Mouse (Mus musculus): ENCODE measurements at regions not wholly inside any gene's neighbourhood (a gene's known extent, or its start where the extent isn't known, plus 50 kb on each side); places are given as distances from the start of the nearest gene placed in this dataset.

DNA sequence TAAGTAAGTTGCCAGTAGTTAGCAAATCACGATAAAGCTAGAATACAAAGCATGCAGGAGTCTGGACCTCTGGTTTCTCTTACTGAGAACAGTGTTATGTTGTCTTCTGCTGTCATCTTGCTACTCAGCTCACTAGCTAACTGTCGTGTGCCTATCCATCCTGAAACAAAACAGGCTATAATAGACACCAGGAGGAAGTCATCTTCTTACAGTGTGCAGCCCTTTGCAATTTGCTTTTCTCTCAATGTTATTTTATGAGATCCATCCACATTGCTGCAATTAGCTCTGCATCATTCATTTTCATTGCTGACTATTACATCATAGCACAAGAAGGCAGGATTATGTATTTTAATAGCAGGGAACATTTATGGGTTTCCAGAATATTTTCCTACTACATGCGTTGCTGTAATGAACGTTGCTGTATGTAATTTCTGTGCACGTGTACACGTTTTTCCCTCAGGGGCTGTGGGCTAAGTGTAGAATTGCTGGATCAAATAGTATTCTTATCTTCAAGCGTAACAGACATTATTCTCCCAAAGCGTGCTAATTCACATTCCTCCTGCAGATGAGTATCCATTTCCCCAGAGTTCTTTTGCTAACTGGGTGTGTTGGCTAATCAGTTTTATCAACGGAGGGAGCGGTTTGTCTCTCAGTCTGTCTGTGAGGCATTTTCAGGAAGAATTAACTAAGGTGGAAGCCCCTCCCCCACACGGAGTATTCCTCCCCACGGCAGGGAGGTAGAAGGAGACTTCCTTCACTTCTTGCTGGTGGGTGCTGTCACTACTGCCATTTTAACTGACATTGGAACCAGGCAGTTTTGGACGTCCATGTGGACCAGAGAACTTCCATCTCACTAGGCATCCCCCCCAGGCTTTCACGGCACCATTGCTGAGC, 139.1 kb upstream of the Tyw5 start:
- Histone ChIP-seq H3K36me3 (ENCODE audit: control insufficient read depth, insufficient read depth, low read length) (no peaks in the 10 kb centered on the region), H3K4me2 (ENCODE audit: low read depth, low read length) (no peak overlapping the region), H3K27ac (ENCODE audit: low read depth, low read length) (no peak overlapping the region), H3K4me1 (ENCODE audit: control insufficient read depth, insufficient read depth, low read length) (no peaks in the 10 kb centered on the region), H3K4me3 (ENCODE audit: low read depth, low read length) (no peak overlapping the region), H3K9me3 (ENCODE audit: control insufficient read depth, low read length) (no peaks in the 10 kb centered on the region), H3K27me3 (ENCODE audit: control insufficient read depth, insufficient read depth, low read length) (no peaks in the 10 kb centered on the region), H3K9ac (replicated peaks; ENCODE audit: low read depth, low read length) (no peak overlapping the region)
- WGBS, result 50% methylated on average over 14 of the region's 14 CpGs
- ATAC-seq (ENCODE audit: low read depth), result peak; percentile 85

DNA sequence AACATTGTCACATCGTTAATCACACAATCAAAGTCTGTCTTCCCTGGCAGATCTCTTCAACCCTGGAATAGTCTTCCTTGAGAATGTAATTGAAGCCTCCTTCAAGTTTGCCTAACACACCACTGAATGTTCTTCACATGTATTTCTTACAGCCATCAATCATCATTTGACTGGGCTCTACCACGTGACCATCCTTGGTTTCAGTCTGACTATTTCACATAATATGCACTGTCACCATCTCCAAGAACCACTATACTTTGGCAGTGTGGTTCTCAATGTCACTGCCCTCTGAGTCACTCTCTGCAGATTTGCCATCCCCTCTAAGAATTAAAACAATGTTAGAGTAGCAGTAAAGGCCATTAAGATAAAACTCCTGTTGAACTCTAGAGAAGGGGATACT, 154.6 kb upstream of the Tyw5 start:
- WGBS, result 82% methylated on average over 2 of the region's 2 CpGs

GRCm38 (mm10) chr1:57564676-57565075, 157.8 kb upstream of the Tyw5 start:
- no peak overlapping the region for H3K4me3 ChIP-seq (ENCODE audit: low read depth, low read length)
- no peaks in the 10 kb centered on the region for H3K36me3 ChIP-seq (ENCODE audit: control insufficient read depth, insufficient read depth, low read length)
- H3K4me2 ChIP-seq (ENCODE audit: low read depth, low read length), result no peak overlapping the region
- H3K9ac ChIP-seq (replicated peaks; ENCODE audit: low read depth, low read length), result no peak overlapping the region
- ATAC-seq (ENCODE audit: low read depth), result no peak
- no peaks in the 10 kb centered on the region for H3K4me1 ChIP-seq (ENCODE audit: control insufficient read depth, insufficient read depth, low read length)
- H3K27ac ChIP-seq (ENCODE audit: low read depth, low read length), result no peak overlapping the region
- H3K27me3 ChIP-seq (ENCODE audit: control insufficient read depth, insufficient read depth, low read length), result no peaks in the 10 kb centered on the region
- no peaks in the 10 kb centered on the region; the same call in 1 of the 2 replicates for H3K9me3 ChIP-seq (ENCODE audit: control insufficient read depth, low read length)
- 61% methylated on average over 5 of the region's 5 CpGs for WGBS

More for the DNA sequence above, 154.6 kb upstream of the Tyw5 start:
- Histone ChIP-seq H3K4me2 (ENCODE audit: low read depth, low read length) (no peak overlapping the region), H3K27ac (ENCODE audit: low read depth, low read length) (no peak overlapping the region), H3K4me3 (ENCODE audit: low read depth, low read length) (no peak overlapping the region), H3K9me3 (ENCODE audit: control insufficient read depth, low read length) (no peaks in the 10 kb centered on the region), H3K9ac (replicated peaks; ENCODE audit: low read depth, low read length) (no peak overlapping the region), H3K27me3 (ENCODE audit: control insufficient read depth, insufficient read depth, low read length) (no peaks in the 10 kb centered on the region), H3K36me3 (ENCODE audit: control insufficient read depth, insufficient read depth, low read length) (no peaks in the 10 kb centered on the region), H3K4me1 (ENCODE audit: control insufficient read depth, insufficient read depth, low read length) (no peaks in the 10 kb centered on the region)
- ATAC-seq (ENCODE audit: low read depth), result no peak

- WGBS, result 80% methylated on average over 5 of the region's 5 CpGs
- ATAC-seq (ENCODE audit: low read depth), result no peak
- Histone ChIP-seq H3K27me3 (ENCODE audit: control insufficient read depth, insufficient read depth, low read length) (no peaks in the 10 kb centered on the region), H3K4me1 (ENCODE audit: control insufficient read depth, insufficient read depth, low read length) (no peaks in the 10 kb centered on the region), H3K9me3 (ENCODE audit: control insufficient read depth, low read length) (no peaks in the 10 kb centered on the region; the same call in 1 of the 2 replicates), H3K9ac (replicated peaks; ENCODE audit: low read depth, low read length) (no peak overlapping the region), H3K4me3 (ENCODE audit: low read depth, low read length) (no peak overlapping the region), H3K4me2 (ENCODE audit: low read depth, low read length) (no peak overlapping the region), H3K36me3 (ENCODE audit: control insufficient read depth, insufficient read depth, low read length) (no peaks in the 10 kb centered on the region), H3K27ac (ENCODE audit: low read depth, low read length) (no peak overlapping the region)
These were observed 165.2 kb upstream of the Tyw5 start for GRCm38 (mm10) chr1:57572097-57572496.

DNA sequence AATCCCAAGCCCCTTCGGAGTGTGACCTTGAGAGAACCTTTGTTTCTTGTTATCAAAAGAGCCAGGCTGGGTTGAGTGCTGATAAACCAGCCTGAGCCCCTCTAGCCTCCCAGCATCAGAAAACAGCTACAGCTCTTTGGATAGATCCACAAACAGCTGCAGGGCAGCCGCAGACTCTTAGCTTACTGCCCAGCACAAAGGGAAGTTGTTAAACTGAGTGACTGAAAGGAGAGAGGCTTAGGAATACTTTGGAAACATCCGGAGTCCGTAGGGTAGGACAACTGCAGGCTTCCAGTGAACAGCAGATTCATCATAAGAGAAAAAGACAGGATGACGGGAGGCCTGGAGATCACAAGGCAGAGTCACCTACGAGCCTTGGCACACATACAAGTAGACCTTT, 166.9 kb upstream of the Tyw5 start:
- no peaks in the 10 kb centered on the region for H3K4me1 ChIP-seq (ENCODE audit: control insufficient read depth, insufficient read depth, low read length)
- no peak for ATAC-seq (ENCODE audit: low read depth)
- no peak overlapping the region for H3K4me2 ChIP-seq (ENCODE audit: low read depth, low read length)
- no peaks in the 10 kb centered on the region for H3K27me3 ChIP-seq (ENCODE audit: control insufficient read depth, insufficient read depth, low read length)
- no peak overlapping the region for H3K9ac ChIP-seq (replicated peaks; ENCODE audit: low read depth, low read length)
- H3K4me3 ChIP-seq (ENCODE audit: low read depth, low read length), result no peak overlapping the region
- no peaks in the 10 kb centered on the region; the same call in 1 of the 2 replicates for H3K9me3 ChIP-seq (ENCODE audit: control insufficient read depth, low read length)
- H3K27ac ChIP-seq (ENCODE audit: low read depth, low read length), result no peak overlapping the region
- H3K36me3 ChIP-seq (ENCODE audit: control insufficient read depth, insufficient read depth, low read length), result no peaks in the 10 kb centered on the region
- 81% methylated on average over 6 of the region's 6 CpGs for whole genome bisulfite sequencing

DNA sequence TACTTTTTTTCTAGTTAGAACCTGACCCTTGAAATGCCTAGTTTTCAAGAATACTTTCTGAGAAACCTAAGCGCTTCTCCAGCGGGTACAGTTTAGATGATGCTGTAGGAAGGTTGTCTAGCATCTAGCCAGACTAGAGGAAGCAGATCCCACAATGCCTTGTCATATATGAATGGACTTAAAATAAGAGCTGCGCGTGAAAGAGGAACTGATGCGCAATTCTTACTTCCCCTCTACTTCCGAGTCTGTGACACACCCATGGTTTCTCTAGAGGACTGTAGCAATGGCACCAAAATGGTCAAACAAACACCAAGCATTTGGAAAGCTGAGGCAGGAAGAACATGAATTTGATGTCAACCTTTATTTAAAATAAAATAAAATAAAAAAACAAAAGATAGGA, 167.6 kb upstream of the Tyw5 start:
- WGBS, result 95% methylated on average over 6 of the region's 6 CpGs
- H3K36me3 ChIP-seq (ENCODE audit: control insufficient read depth, insufficient read depth, low read length), result no peaks in the 10 kb centered on the region
- H3K4me2 ChIP-seq (ENCODE audit: low read depth, low read length), result no peak overlapping the region
- no peak overlapping the region for H3K4me3 ChIP-seq (ENCODE audit: low read depth, low read length)
- H3K9me3 ChIP-seq (ENCODE audit: control insufficient read depth, low read length), result no peaks in the 10 kb centered on the region
- no peak overlapping the region for H3K27ac ChIP-seq (ENCODE audit: low read depth, low read length)
- H3K4me1 ChIP-seq (ENCODE audit: control insufficient read depth, insufficient read depth, low read length), result no peaks in the 10 kb centered on the region
- H3K9ac ChIP-seq (replicated peaks; ENCODE audit: low read depth, low read length), result no peak overlapping the region
- ATAC-seq (ENCODE audit: low read depth), result no peak
- H3K27me3 ChIP-seq (ENCODE audit: control insufficient read depth, insufficient read depth, low read length), result no peaks in the 10 kb centered on the region

DNA sequence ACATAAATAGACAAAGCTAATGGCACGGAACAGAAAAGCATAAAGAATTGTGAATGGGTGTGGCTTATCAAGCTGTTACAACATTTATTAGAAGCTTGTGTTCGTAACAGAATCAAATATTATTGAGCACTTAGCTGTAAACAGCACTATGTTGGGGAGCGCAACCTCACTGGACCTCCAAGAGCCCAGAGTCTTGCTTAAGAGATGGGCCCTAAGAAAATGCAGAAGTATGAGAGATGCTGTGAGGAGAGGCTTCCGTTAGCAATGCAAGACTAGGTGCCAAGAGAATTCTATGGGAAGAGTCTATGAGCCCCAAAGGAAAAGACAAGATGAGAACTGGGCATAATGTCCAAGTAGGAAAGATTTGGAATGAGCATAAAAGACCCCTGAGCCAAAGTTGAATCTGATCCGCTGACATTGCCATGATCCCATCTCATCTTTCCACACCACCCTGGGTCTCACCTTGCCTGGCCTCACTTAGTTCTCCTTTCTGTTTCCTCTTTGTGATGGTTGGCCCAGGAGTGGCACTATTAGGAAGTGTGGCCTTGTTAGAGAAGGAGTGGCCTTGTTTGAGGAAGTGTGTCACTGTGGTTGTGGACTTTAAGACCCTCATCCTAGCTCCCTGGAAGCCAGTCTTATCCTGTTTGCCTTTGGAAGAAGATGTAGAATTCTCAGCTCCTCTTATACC, 169.3 kb upstream of the Tyw5 start:
- no peak for ATAC-seq (ENCODE audit: low read depth)
- 87% methylated on average over 5 of the region's 5 CpGs for WGBS

GRCm38 (mm10) chr1:57579086-57579485, 172.2 kb upstream of the Tyw5 start:
- WGBS, result 77% methylated on average over 3 of the region's 3 CpGs
- Histone ChIP-seq H3K9me3 (ENCODE audit: control insufficient read depth, low read length) (no peaks in the 10 kb centered on the region), H3K27ac (ENCODE audit: low read depth, low read length) (no peak overlapping the region), H3K9ac (replicated peaks; ENCODE audit: low read depth, low read length) (no peak overlapping the region), H3K36me3 (ENCODE audit: control insufficient read depth, insufficient read depth, low read length) (no peaks in the 10 kb centered on the region), H3K4me1 (ENCODE audit: control insufficient read depth, insufficient read depth, low read length) (no peaks in the 10 kb centered on the region), H3K27me3 (ENCODE audit: control insufficient read depth, insufficient read depth, low read length) (no peaks in the 10 kb centered on the region), H3K4me2 (ENCODE audit: low read depth, low read length) (no peak overlapping the region), H3K4me3 (ENCODE audit: low read depth, low read length) (no peak overlapping the region)
- no peak for ATAC-seq (ENCODE audit: low read depth)

More for the DNA sequence above, 169.3 kb upstream of the Tyw5 start:
- Histone ChIP-seq H3K4me2 (ENCODE audit: low read depth, low read length) (no peak overlapping the region), H3K36me3 (ENCODE audit: control insufficient read depth, insufficient read depth, low read length) (no peaks in the 10 kb centered on the region), H3K27ac (ENCODE audit: low read depth, low read length) (no peak overlapping the region), H3K27me3 (ENCODE audit: control insufficient read depth, insufficient read depth, low read length) (no peaks in the 10 kb centered on the region), H3K4me3 (ENCODE audit: low read depth, low read length) (no peak overlapping the region), H3K9me3 (ENCODE audit: control insufficient read depth, low read length) (no peaks in the 10 kb centered on the region), H3K9ac (replicated peaks; ENCODE audit: low read depth, low read length) (no peak overlapping the region), H3K4me1 (ENCODE audit: control insufficient read depth, insufficient read depth, low read length) (no peaks in the 10 kb centered on the region)
